ENCODE assay signal across 8 mouse cellular contexts in the genomic region with DNA sequence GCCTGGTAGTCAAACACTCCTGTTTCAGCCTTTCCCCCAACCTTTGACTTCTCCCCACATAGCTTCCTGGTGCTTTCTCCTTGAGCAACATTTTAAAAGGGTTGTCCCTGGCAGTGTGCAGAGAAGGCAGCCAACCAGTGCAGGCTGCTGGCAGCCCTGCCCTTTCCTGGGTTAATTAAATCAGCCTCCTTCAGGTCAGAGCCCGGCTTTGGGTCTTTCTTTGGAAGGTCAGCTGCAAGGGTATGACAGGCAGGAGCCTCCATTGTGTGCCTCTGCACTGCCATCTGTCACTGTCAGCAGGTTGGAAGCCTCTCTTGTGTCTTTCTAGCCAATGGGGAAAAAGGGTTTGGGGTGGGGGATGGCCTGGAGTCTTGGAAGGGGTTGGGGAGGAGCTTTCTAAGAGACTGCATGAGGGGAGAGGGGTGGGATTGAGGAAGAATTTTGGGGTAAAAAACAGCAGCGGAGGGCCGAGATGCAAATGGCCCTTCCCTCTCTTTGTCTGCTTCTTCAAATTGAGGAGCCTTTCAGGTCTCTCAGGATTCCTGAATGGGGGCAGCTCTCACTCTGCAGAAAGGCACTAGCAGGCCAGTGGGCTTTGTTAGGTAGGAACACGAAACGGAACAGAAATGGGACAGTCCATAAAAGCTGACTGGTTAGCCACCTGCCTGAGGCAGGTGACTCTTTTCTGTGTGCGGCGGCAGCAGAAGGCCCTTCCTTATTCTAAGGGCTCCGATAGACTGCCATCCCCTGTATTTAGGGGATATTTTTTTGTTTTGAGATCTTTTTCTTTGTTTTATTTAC. TPM values are rescaled to one million over a fixed set of nuclear protein-coding genes. Genes with fewer than 3 reads are reported as not detected.
A peak's percentile ranks its signal among the peaks of the same experiment; 100 is the strongest.
DNase-seq lines count a peak whose midpoint lies in the region; ATAC-seq and TF ChIP-seq lines count a peak whose summit lies in the region.

No protein-coding gene starts in this region.

- H3K9me3 ChIP-seq in ES-E14 (ENCODE audit: control insufficient read depth, insufficient read depth, low read depth, low read length), result no peaks in the 10 kb centered on the region
- H3K9me3 ChIP-seq in forebrain, postnatal 0 days (ENCODE audit: low read length), result no peaks in the 10 kb centered on the region
- no peaks in the 10 kb centered on the region for H3K9me3 ChIP-seq in midbrain, embryonic 14.5 days (ENCODE audit: control insufficient read depth, low read length)

- peak overlapping the region; percentile 72 for H3K27ac ChIP-seq in ES-E14 (ENCODE audit: insufficient read depth, low read depth, low read length, poor library complexity, severe bottlenecking)
- H3K27ac ChIP-seq in forebrain, postnatal 0 days (ENCODE audit: low read depth, low read length), result peak overlapping the region; percentile 90
- peak overlapping the region; percentile 98 for H3K27ac ChIP-seq in midbrain, embryonic 14.5 days (replicated peaks; ENCODE audit: low read depth, low read length)

- WGBS in forebrain, postnatal 0 days, result 9% methylated on average over 8 of the region's 8 CpGs
- WGBS in midbrain, embryonic 14.5 days, result 5% methylated on average over 8 of the region's 8 CpGs

- ATAC-seq in forebrain, postnatal 0 days, result peak; percentile 74
- ATAC-seq in midbrain, embryonic 14.5 days (ENCODE audit: low FRiP score, low TSS enrichment), result peak; percentile 83

- no peak overlapping the region for H3K9ac ChIP-seq in ES-E14 (ENCODE audit: insufficient read depth, low read depth, low read length, poor library complexity, severe bottlenecking)
- peak overlapping the region; percentile 47 for H3K9ac ChIP-seq in forebrain, postnatal 0 days
- peak overlapping the region; percentile 59 for H3K9ac ChIP-seq in midbrain, embryonic 14.5 days (replicated peaks; ENCODE audit: low read length)

- H3K27me3 ChIP-seq in forebrain, postnatal 0 days (ENCODE audit: insufficient read depth, low read length), result no peaks in the 10 kb centered on the region
- H3K27me3 ChIP-seq in midbrain, embryonic 14.5 days (ENCODE audit: control insufficient read depth, insufficient read depth, low read length), result no peaks in the 10 kb centered on the region

- no peak for TF ChIP-seq CTCF in forebrain, postnatal 0 days (IDR thresholded peaks at IDR 0.05; ENCODE audit: low read depth)

- H3K4me2 ChIP-seq in forebrain, postnatal 0 days (ENCODE audit: low read depth), result peak overlapping the region; percentile 44
- H3K4me2 ChIP-seq in midbrain, embryonic 14.5 days (ENCODE audit: low read length), result peak overlapping the region; percentile 56

- H3K4me1 ChIP-seq in ES-E14 (ENCODE audit: control insufficient read depth in 2 of 2, insufficient read depth in 2 of 2, low read length in 2 of 2, poor library complexity in 1 of 2), result peaks cover 20 to 25% of the 10 kb centered on the region in 2 experiments
- H3K4me1 ChIP-seq in forebrain, postnatal 0 days (ENCODE audit: insufficient read depth), result peaks cover 58% of the 10 kb centered on the region
- peaks cover 88% of the 10 kb centered on the region for H3K4me1 ChIP-seq in midbrain, embryonic 14.5 days (ENCODE audit: control insufficient read depth, insufficient read depth, low read length)

- in situ Hi-C loops in ES-E14 (cut with MboI; ENCODE audit: low sequenced_read_pairs in 2 of 2, unreplicated experiment in 2 of 2), result no loop called here

- no peaks in the 10 kb centered on the region for H3K36me3 ChIP-seq in ES-E14 (ENCODE audit: control insufficient read depth, insufficient read depth, low read length, poor library complexity, severe bottlenecking)
- H3K36me3 ChIP-seq in forebrain, postnatal 0 days (ENCODE audit: insufficient read depth), result no peaks in the 10 kb centered on the region
- no peaks in the 10 kb centered on the region for H3K36me3 ChIP-seq in midbrain, embryonic 14.5 days (ENCODE audit: control insufficient read depth, insufficient read depth, low read length)

- DNase-seq in ES-E14 (ENCODE audit: low read depth, low spot score), result peak; percentile 66
- DNase-seq in cerebellum, adult 11 months, result peak; percentile 47
- peak; percentile 66 for DNase-seq in forebrain, postnatal 0 days
- DNase-seq in kidney, postnatal 4 days, result peak; percentile 36 to 58
- DNase-seq in midbrain, embryonic 14.5 days, result peak; percentile 79
- DNase-seq in layer of hippocampus, postnatal 25 days (ENCODE audit: extremely low spot score in 1 of 2, low spot score in 1 of 2), result no peak
- DNase-seq in spleen, postnatal 4 days (ENCODE audit: low spot score in 2 of 2), result no peak
- DNase-seq in ovary, adult 18-20 months (ENCODE audit: low spot score), result no peak

- H3K4me3 ChIP-seq in ES-E14 (ENCODE audit: insufficient read depth in 1 of 2, low read depth in 1 of 2, low read length in 2 of 2, poor library complexity in 1 of 2, severe bottlenecking in 1 of 2), result peak overlapping the region; percentile 12 to 47
- peak overlapping the region; percentile 6; the same call in 1 of the 2 replicates for H3K4me3 ChIP-seq in forebrain, postnatal 0 days (ENCODE audit: low read depth, low read length)
- H3K4me3 ChIP-seq in midbrain, embryonic 14.5 days (replicated peaks; ENCODE audit: low read depth, low read length), result peak overlapping the region; percentile 11

TF ChIP-seq in ES-E14, 5 proteins besides CTCF, POLR2A, EP300 and RAD21:
- TF ChIP-seq HCFC1 (IDR thresholded peaks at IDR 0.05; ENCODE audit: borderline replicate concordance, insufficient read depth, low read length), result peak; percentile 42; the same call in 1 of the 2 replicates
- peak; percentile 36; the same call in 1 of the 2 replicates for TF ChIP-seq CHD2 (IDR thresholded peaks at IDR 0.05; ENCODE audit: low read depth, low read length)
- TF ChIP-seq ZNF384 (IDR thresholded peaks at IDR 0.05; ENCODE audit: low read depth, low read length), result no peak

RNA-seq across cellular contexts. Expression of a gene that starts 6.4 kb away (rescaled TPM):
- total RNA-seq in ES-E14 (2012; rRNA removed), result 75.3 and 175 TPM in 2 replicates
- total RNA-seq in forebrain, postnatal 0 days (2014; rRNA removed), result 30.7 and 42.5 TPM in 2 replicates
- 13.4 and 17.4 TPM in 2 replicates for polyA plus RNA-seq in forebrain, postnatal 0 days (2015; fragmentation: Nextera tagmentation; extraction: Ambion mirVana)
- polyA plus RNA-seq in midbrain, embryonic 14.5 days (2014; fragmentation: Nextera tagmentation; extraction: Ambion mirVana), result 32.5 and 53.9 TPM in 2 replicates
- total RNA-seq in layer of hippocampus, postnatal 25 days (2021), result 10 to 100 TPM; 12.6 to 15.3 TPM

Comparison
In these comparisons a context has a peak if more than half of its experiments do, and no peak if none do; other contexts are left out.
1. DNase-seq: peak in ES-E14 (single experiment), cerebellum, adult 11 months (single experiment), forebrain, postnatal 0 days (single experiment), kidney, postnatal 4 days (2 of 2) and midbrain, embryonic 14.5 days (single experiment); none in layer of hippocampus, postnatal 25 days (0 of 2), spleen, postnatal 4 days (0 of 2) and ovary, adult 18-20 months (single experiment).
2. Peak in every context shown above with its lines, with median percentiles within 50 percentile points of each other: H3K27ac ChIP-seq and H3K4me3 ChIP-seq.